Mouse (Mus musculus): ENCODE data around the gene Larp7. TPM values are rescaled to one million over a fixed set of nuclear protein-coding genes. Genes with fewer than 3 reads are reported as not detected.
A peak's percentile ranks its signal among the peaks of the same experiment; 100 is the strongest.

Gene Larp7
- polyA plus RNA-seq, 1 experiment from 2014 or later: 64.4 TPM

GRCm38 (mm10) chr3:127498742-127499400, 54.3 kb downstream of the Larp7 start, which contains the start of gene Ank2:
Ank2 (minus strand) TSS chr3:127499350.
- ATAC-seq (ENCODE audit: insufficient read depth, low FRiP score, low TSS enrichment) (peak; percentile 71), DNase-seq (ENCODE audit: low spot score) (peak; percentile 63)
- H3K27ac ChIP-seq (ENCODE audit: low read depth, low read length): no peak within 1 kb of the TSS
- WGBS: under 1% methylated on average over 50 of the region's 62 CpGs
- peak within 1 kb of the TSS; percentile 65 for H3K4me3 ChIP-seq (ENCODE audit: low read depth, low read length)
- no peaks in the 10 kb centered on the region for H3K36me3 ChIP-seq (ENCODE audit: control insufficient read depth, insufficient read depth, low read length)
- H3K9ac ChIP-seq (ENCODE audit: low read length): peak within 1 kb of the TSS; percentile 81
- H3K4me2 ChIP-seq (ENCODE audit: low read depth): peak within 1 kb of the TSS; percentile 100
- peaks cover 10% of the 10 kb centered on the region for H3K27me3 ChIP-seq (ENCODE audit: control insufficient read depth, insufficient read depth, low read length)
- peaks cover 10% of the 10 kb centered on the region; the same call in 1 of the 2 replicates for H3K4me1 ChIP-seq (ENCODE audit: control insufficient read depth, insufficient read depth, low read length)
- no peaks in the 10 kb centered on the region for H3K9me3 ChIP-seq (ENCODE audit: control insufficient read depth, low read length)

GRCm38 (mm10) chr3:127498197-127498741, 54.9 kb downstream of the Larp7 start:
- DNase-seq (ENCODE audit: low spot score): peak; percentile 36
- no peak overlapping the region for H3K27ac ChIP-seq (ENCODE audit: low read depth, low read length)
- ATAC-seq (ENCODE audit: insufficient read depth, low FRiP score, low TSS enrichment): peak; percentile 78
- peaks cover 10% of the 10 kb centered on the region for H3K27me3 ChIP-seq (ENCODE audit: control insufficient read depth, insufficient read depth, low read length)
- H3K4me2 ChIP-seq (ENCODE audit: low read depth): peak overlapping the region; percentile 100
- peaks cover 10% of the 10 kb centered on the region; the same call in 1 of the 2 replicates for H3K4me1 ChIP-seq (ENCODE audit: control insufficient read depth, insufficient read depth, low read length)
- H3K9ac ChIP-seq (ENCODE audit: low read length): peak overlapping the region; percentile 81
- peak overlapping the region; percentile 65 for H3K4me3 ChIP-seq (ENCODE audit: low read depth, low read length)
- WGBS: under 1% methylated on average over 20 of the region's 23 CpGs
- H3K36me3 ChIP-seq (ENCODE audit: control insufficient read depth, insufficient read depth, low read length): no peaks in the 10 kb centered on the region
- H3K9me3 ChIP-seq (ENCODE audit: control insufficient read depth, low read length): no peaks in the 10 kb centered on the region

- Histone ChIP-seq H3K4me3 (ENCODE audit: low read depth, low read length) (no peak overlapping the region), H3K9me3 (ENCODE audit: control insufficient read depth, low read length) (no peaks in the 10 kb centered on the region), H3K27me3 (ENCODE audit: control insufficient read depth, insufficient read depth, low read length) (no peaks in the 10 kb centered on the region), H3K27ac (ENCODE audit: low read depth, low read length) (no peak overlapping the region), H3K4me1 (ENCODE audit: control insufficient read depth, insufficient read depth, low read length) (no peaks in the 10 kb centered on the region), H3K9ac (ENCODE audit: low read length) (no peak overlapping the region), H3K4me2 (ENCODE audit: low read depth) (no peak overlapping the region), H3K36me3 (ENCODE audit: control insufficient read depth, insufficient read depth, low read length) (no peaks in the 10 kb centered on the region)
- no peak for ATAC-seq (ENCODE audit: insufficient read depth, low FRiP score, low TSS enrichment)
- 84% methylated on average over 3 of the region's 3 CpGs for WGBS
- no peak for DNase-seq (ENCODE audit: low spot score)
Measured at GRCm38 (mm10) chr3:127492663-127493062, 60.5 kb downstream of the Larp7 start.

- Histone ChIP-seq H3K4me2 (ENCODE audit: low read depth) (no peak overlapping the region), H3K9me3 (ENCODE audit: control insufficient read depth, low read length) (no peaks in the 10 kb centered on the region), H3K9ac (ENCODE audit: low read length) (no peak overlapping the region), H3K36me3 (ENCODE audit: control insufficient read depth, insufficient read depth, low read length) (no peaks in the 10 kb centered on the region), H3K4me1 (ENCODE audit: control insufficient read depth, insufficient read depth, low read length) (peaks cover 3% of the 10 kb centered on the region; the same call in 1 of the 2 replicates), H3K27ac (ENCODE audit: low read depth, low read length) (no peak overlapping the region), H3K4me3 (ENCODE audit: low read depth, low read length) (no peak overlapping the region), H3K27me3 (ENCODE audit: control insufficient read depth, insufficient read depth, low read length) (no peaks in the 10 kb centered on the region)
- no peak for DNase-seq (ENCODE audit: low spot score)
- no peak for ATAC-seq (ENCODE audit: insufficient read depth, low FRiP score, low TSS enrichment)
- WGBS: 73% methylated on average over 7 of the region's 7 CpGs
Measured at GRCm38 (mm10) chr3:127487302-127487701, 65.8 kb downstream of the Larp7 start.

MicroRNAs within 50 kb of the gene (microRNA counts, 519-probe panel; counts per million panel counts)
- microRNA mmu-miR-302a (171 counts per million, percentile 57 among the panel's probes with 10 or more counts), microRNA mmu-miR-302b (171 counts per million, percentile 57 among the panel's probes with 10 or more counts), microRNA mmu-miR-302c (171 counts per million, percentile 57 among the panel's probes with 10 or more counts), microRNA mmu-miR-302d (3,512 counts per million, percentile 69 among the panel's probes with 10 or more counts), microRNA mmu-miR-367 (2,173 counts per million, percentile 59 among the panel's probes with 10 or more counts)

Small RNAs within 50 kb of the gene (microRNA-seq; reads per million reads assigned to microRNA genes)
- 671 reads per million, percentile 73 among the genes with 10 or more reads in this experiment for gene Mir302a
- gene Mir302b: 427 reads per million, percentile 68 among the genes with 10 or more reads in this experiment
- 82.8 reads per million, percentile 48 among the genes with 10 or more reads in this experiment for gene Mir302c
- 572 reads per million, percentile 71 among the genes with 10 or more reads in this experiment for gene Mir302d
- not detected for gene Mir367

Other genes starting within 250 kb of the Larp7 start
- gene Ank2, start 54.0 kb downstream of the Larp7 start, polyA plus RNA-seq (2014; fragmentation: Nextera tagmentation; extraction: Ambion mirVana): 62.0 and 64.8 TPM in 2 replicates
- 9.7 TPM in 2 replicates for gene Zgrf1, start 140 bp upstream of the Larp7 start, polyA plus RNA-seq (2014; fragmentation: Nextera tagmentation; extraction: Ambion mirVana)
- 38.8 and 41.2 TPM in 2 replicates for gene Neurog2, start 79.8 kb upstream of the Larp7 start, polyA plus RNA-seq (2014; fragmentation: Nextera tagmentation; extraction: Ambion mirVana)
- gene Alpk1, start 227.2 kb upstream of the Larp7 start, polyA plus RNA-seq (2014; fragmentation: Nextera tagmentation; extraction: Ambion mirVana): 0.64 and 0.74 TPM in 2 replicates
- gene Tifa, start 236.5 kb upstream of the Larp7 start, polyA plus RNA-seq (2014; fragmentation: Nextera tagmentation; extraction: Ambion mirVana): 2.4 TPM in 2 replicates

Data from neural tube, embryonic 11.5 days (tissue).